Mouse (Mus musculus) G1E-ER4 (cell line): ENCODE results near the gene Gm49333. TPM values are rescaled to one million over a fixed set of nuclear protein-coding genes. Genes with fewer than 3 reads are reported as not detected.

ENCODE experiments used
- GATA1 ChIP-seq: IDR thresholded peaks from one replicate; pipeline ENCODE4 v1.8.0; 2012; ENCODE audit warnings: low read length, inconsistent platforms
- polyA plus RNA-seq: library from polyadenylated mRNA; stranded (reverse); fragments of >175 nt; gene quantifications from 2 replicates; pipeline ENCODE4 v1.2.3, GENCODE M21; 2012

Gene Gm49333
- polyA plus RNA-seq, 1 experiment: not detected

- TF ChIP-seq GATA1: no peak
Observed at GRCm38 (mm10) chr16:20693111-20693701, 81.8 kb downstream of the Gm49333 start, which contains the start of gene Fam131a. Gene Fam131a, plus strand, starts transcription at chr16:20693241.

GRCm38 (mm10) chr16:20694781-20695180 is 83.4 kb downstream of the Gm49333 start:
- no peak for TF ChIP-seq GATA1

Other genes starting within 250 kb of the Gm49333 start
- gene Abcc5, start 185.2 kb upstream of the Gm49333 start, polyA plus RNA-seq: 5.3 and 6.1 TPM in 2 replicates
- 37.0 and 41.0 TPM in 2 replicates for gene Eif2b5, start 112.8 kb upstream of the Gm49333 start, polyA plus RNA-seq
- 27.3 and 29.1 TPM in 2 replicates for gene Dvl3, start 94.6 kb upstream of the Gm49333 start, polyA plus RNA-seq
- 66.4 and 77.9 TPM in 2 replicates for gene Ap2m1, start 76.1 kb upstream of the Gm49333 start, polyA plus RNA-seq
- 31.7 and 40.6 TPM in 2 replicates for gene Abcf3, start 63.0 kb upstream of the Gm49333 start, polyA plus RNA-seq
- 0.06 and 0.13 TPM in 2 replicates for gene Vwa5b2, start 22.1 kb upstream of the Gm49333 start, polyA plus RNA-seq
- 4.2 and 14.3 TPM in 2 replicates for gene Eef1akmt4, start within 50 bp of the Gm49333 start, polyA plus RNA-seq
- 11.5 and 15.2 TPM in 2 replicates for gene Alg3, start 125 bp downstream of the Gm49333 start, polyA plus RNA-seq
- gene Camk2n2, start 9.7 kb downstream of the Gm49333 start, polyA plus RNA-seq: 0.71 and 0.84 TPM in 2 replicates
- gene Ece2, start 18.2 kb downstream of the Gm49333 start, polyA plus RNA-seq: not detected in 2 replicates
- 341 and 527 TPM in 2 replicates for gene Psmd2, start 40.0 kb downstream of the Gm49333 start, polyA plus RNA-seq
- gene Eif4g1, start 56.7 kb downstream of the Gm49333 start, polyA plus RNA-seq: 1,202 and 1,405 TPM in 2 replicates
- gene Fam131a, start 81.6 kb downstream of the Gm49333 start, polyA plus RNA-seq: 8.3 and 10.6 TPM in 2 replicates
- gene Polr2h, start 106.1 kb downstream of the Gm49333 start, polyA plus RNA-seq: 3.3 and 6.9 TPM in 2 replicates
- gene Clcn2, start 106.1 kb downstream of the Gm49333 start, polyA plus RNA-seq: 20.2 and 45.4 TPM in 2 replicates
- gene Chrd, start 121.5 kb downstream of the Gm49333 start, polyA plus RNA-seq: not detected in 2 replicates
- gene Thpo, start 122.9 kb downstream of the Gm49333 start, polyA plus RNA-seq: not detected in 2 replicates